Comparison of ENCODE assay signal across 8 mouse cellular contexts in genomic region chr7:118491431-118492147, GRCm38 (mm10). TPM values are rescaled to one million over a fixed set of nuclear protein-coding genes. Genes with fewer than 3 reads are reported as not detected.
DNase-seq lines count a peak whose midpoint lies in the region; ATAC-seq and TF ChIP-seq lines count a peak whose summit lies in the region.

TSS of gene Itpripl2 (minus strand) at chr7:118491975.

- no peaks in the 10 kb centered on the region for H3K9me3 ChIP-seq in embryonic facial prominence, embryonic 12.5 days
- H3K9me3 ChIP-seq in heart, embryonic 11.5 days (replicated peaks; ENCODE audit: control insufficient read depth, low read length): no peaks in the 10 kb centered on the region
- no peaks in the 10 kb centered on the region for H3K9me3 ChIP-seq in liver, embryonic 16.5 days (replicated peaks; ENCODE audit: control insufficient read depth, low read length)
- H3K9me3 ChIP-seq in stomach, postnatal 0 days (ENCODE audit: control insufficient read depth, low read length): no peaks in the 10 kb centered on the region

- no peaks in the 10 kb centered on the region for H3K36me3 ChIP-seq in embryonic facial prominence, embryonic 12.5 days
- no peaks in the 10 kb centered on the region; the same call in 1 of the 2 replicates for H3K36me3 ChIP-seq in heart, embryonic 11.5 days (ENCODE audit: control insufficient read depth, insufficient read depth, low read length)
- H3K36me3 ChIP-seq in liver, embryonic 16.5 days (ENCODE audit: control insufficient read depth, insufficient read depth): no peaks in the 10 kb centered on the region
- H3K36me3 ChIP-seq in stomach, postnatal 0 days (ENCODE audit: control insufficient read depth, insufficient read depth, low read length): peaks cover 4% of the 10 kb centered on the region

- peak within 1 kb of the TSS; percentile 74 for H3K27ac ChIP-seq in embryonic facial prominence, embryonic 12.5 days
- H3K27ac ChIP-seq in heart, embryonic 11.5 days (ENCODE audit: low read depth, low read length): peak within 1 kb of the TSS; percentile 85
- peak within 1 kb of the TSS; percentile 81 for H3K27ac ChIP-seq in liver, embryonic 16.5 days (ENCODE audit: low read length)
- peak within 1 kb of the TSS; percentile 93 for H3K27ac ChIP-seq in stomach, postnatal 0 days (replicated peaks)

- peak within 1 kb of the TSS; percentile 60 for H3K4me3 ChIP-seq in embryonic facial prominence, embryonic 12.5 days
- H3K4me3 ChIP-seq in heart, embryonic 11.5 days (ENCODE audit: low read depth, low read length): peak within 1 kb of the TSS; percentile 79
- H3K4me3 ChIP-seq in liver, embryonic 16.5 days (ENCODE audit: low read depth, low read length): peak within 1 kb of the TSS; percentile 68
- peak within 1 kb of the TSS; percentile 78 for H3K4me3 ChIP-seq in stomach, postnatal 0 days (ENCODE audit: low read depth, low read length)

- peaks cover 23% of the 10 kb centered on the region for H3K27me3 ChIP-seq in embryonic facial prominence, embryonic 12.5 days
- peaks cover 23% of the 10 kb centered on the region for H3K27me3 ChIP-seq in heart, embryonic 11.5 days (ENCODE audit: control insufficient read depth, insufficient read depth, low read length)
- peaks cover 14% of the 10 kb centered on the region for H3K27me3 ChIP-seq in liver, embryonic 16.5 days (ENCODE audit: control insufficient read depth, insufficient read depth, low read depth, low read length)
- no peaks in the 10 kb centered on the region for H3K27me3 ChIP-seq in stomach, postnatal 0 days (ENCODE audit: control insufficient read depth, insufficient read depth, low read length)

- H3K4me2 ChIP-seq in embryonic facial prominence, embryonic 12.5 days (replicated peaks): peak within 1 kb of the TSS; percentile 85
- H3K4me2 ChIP-seq in heart, embryonic 11.5 days: peak within 1 kb of the TSS; percentile 87
- peak within 1 kb of the TSS; percentile 58 for H3K4me2 ChIP-seq in liver, embryonic 16.5 days (ENCODE audit: low read depth, low read length)
- H3K4me2 ChIP-seq in stomach, postnatal 0 days (replicated peaks; ENCODE audit: low read depth): peak within 1 kb of the TSS; percentile 82

- DNase-seq in layer of hippocampus, adult 11-12 months (ENCODE audit: low spot score): peak; percentile 35
- no peak for DNase-seq in layer of hippocampus, adult 8-10 months (ENCODE audit: low spot score in 2 of 2)
- DNase-seq in kidney, adult 9 months: peak; percentile 74
- peak; percentile 37 to 54 for DNase-seq in natural killer cell, adult 2 months (ENCODE audit: low spot score in 2 of 2)
- peak; percentile 91 for DNase-seq in stomach, postnatal 0 days (ENCODE audit: low spot score)

- peak; percentile 84 for ATAC-seq in embryonic facial prominence, embryonic 12.5 days (ENCODE audit: insufficient number of reproducible peaks, insufficient read depth, low FRiP score, low TSS enrichment)
- peak; percentile 74 for ATAC-seq in heart, embryonic 11.5 days (replicated peaks; ENCODE audit: insufficient number of reproducible peaks, low FRiP score, low TSS enrichment)
- ATAC-seq in liver, embryonic 16.5 days (ENCODE audit: low read depth): peak; percentile 74
- peak; percentile 72 for ATAC-seq in stomach, postnatal 0 days (ENCODE audit: low FRiP score, low TSS enrichment)

- H3K9ac ChIP-seq in embryonic facial prominence, embryonic 12.5 days: peak within 1 kb of the TSS; percentile 81
- peak within 1 kb of the TSS; percentile 93 for H3K9ac ChIP-seq in heart, embryonic 11.5 days (ENCODE audit: low read depth, low read length)
- peak within 1 kb of the TSS; percentile 74 for H3K9ac ChIP-seq in liver, embryonic 16.5 days (ENCODE audit: low read depth, low read length)
- peak within 1 kb of the TSS; percentile 96 for H3K9ac ChIP-seq in stomach, postnatal 0 days (ENCODE audit: low read length)

- peak; percentile 31; the same call in 1 of the 2 replicates for TF ChIP-seq CTCF in stomach, postnatal 0 days (IDR thresholded peaks at IDR 0.05; ENCODE audit: low read depth)

- H3K4me1 ChIP-seq in embryonic facial prominence, embryonic 12.5 days: peaks cover 29% of the 10 kb centered on the region
- peaks cover 12% of the 10 kb centered on the region for H3K4me1 ChIP-seq in heart, embryonic 11.5 days (ENCODE audit: control insufficient read depth, insufficient read depth, low read length)
- peaks cover 4% of the 10 kb centered on the region for H3K4me1 ChIP-seq in liver, embryonic 16.5 days (ENCODE audit: control insufficient read depth, low read depth, low read length)
- H3K4me1 ChIP-seq in stomach, postnatal 0 days (replicated peaks; ENCODE audit: control insufficient read depth, insufficient read depth): peaks cover 8% of the 10 kb centered on the region

- under 1% methylated on average over 55 of the region's 55 CpGs for WGBS in embryonic facial prominence, embryonic 12.5 days
- 1% methylated on average over 55 of the region's 55 CpGs for WGBS in heart, embryonic 11.5 days (ENCODE audit: insufficient replicate concordance)
- under 1% methylated on average over 50 of the region's 55 CpGs for WGBS in liver, embryonic 16.5 days (ENCODE audit: insufficient replicate concordance)
- 2% methylated on average over 51 of the region's 55 CpGs for WGBS in stomach, postnatal 0 days

- no peak for TF ChIP-seq EP300 in stomach, postnatal 0 days (optimal IDR thresholded peaks at IDR 0.05)

RNA-seq across cellular contexts. Expression of gene Itpripl2, which starts in this region (rescaled TPM):
- 1 to 10 TPM; 3.4 to 7.7 (median 4.9) TPM for total RNA-seq in layer of hippocampus, adult 8-10 months (2022)
- polyA plus RNA-seq in embryonic facial prominence, embryonic 12.5 days (2016; fragmentation: Nextera tagmentation; extraction: Ambion mirVana): 4.8 and 5.2 TPM in 2 replicates
- 1.2 and 1.4 TPM in 2 replicates for polyA plus RNA-seq in heart, embryonic 11.5 days (2014; fragmentation: Nextera tagmentation; extraction: Ambion mirVana)
- 0.96 and 1.0 TPM in 2 replicates for polyA plus RNA-seq in liver, embryonic 16.5 days (2015; fragmentation: Nextera tagmentation; extraction: Ambion mirVana)
- 6.1 and 6.7 TPM in 2 replicates for polyA plus RNA-seq in stomach, postnatal 0 days (2015; fragmentation: Nextera tagmentation; extraction: Ambion mirVana)

Comparison
In these comparisons a context has a peak if more than half of its experiments do, and no peak if none do; other contexts are left out.
1. DNase-seq: peak in layer of hippocampus, adult 11-12 months (single experiment), kidney, adult 9 months (single experiment), natural killer cell, adult 2 months (2 of 2) and stomach, postnatal 0 days (single experiment); none in layer of hippocampus, adult 8-10 months (0 of 2).
2. Peak in every context shown above with its lines, with median percentiles within 50 percentile points of each other: ATAC-seq, H3K27ac ChIP-seq, H3K4me2 ChIP-seq, H3K4me3 ChIP-seq and H3K9ac ChIP-seq.